Mouse (Mus musculus) lung, adult 18-20 months (tissue): Measurements from ENCODE around the gene Slc22a17.
A peak's percentile ranks its signal among the peaks of the same experiment; 100 is the strongest.

Experiments
- DNase-seq, 2 experiments: peaks; one replicate each; pipeline ENCODE4 v3.0.0; 2022; ENCODE audit warnings: mixed read lengths in 2 of 2

Slc22a17 gene

GRCm38 (mm10) chr14:54938431-54939219, 25.7 kb upstream of the Slc22a17 start:
- DNase-seq, result no peak

- no peak for DNase-seq
Measured at GRCm38 (mm10) chr14:54937361-54938182, 24.6 kb upstream of the Slc22a17 start.

DNA sequence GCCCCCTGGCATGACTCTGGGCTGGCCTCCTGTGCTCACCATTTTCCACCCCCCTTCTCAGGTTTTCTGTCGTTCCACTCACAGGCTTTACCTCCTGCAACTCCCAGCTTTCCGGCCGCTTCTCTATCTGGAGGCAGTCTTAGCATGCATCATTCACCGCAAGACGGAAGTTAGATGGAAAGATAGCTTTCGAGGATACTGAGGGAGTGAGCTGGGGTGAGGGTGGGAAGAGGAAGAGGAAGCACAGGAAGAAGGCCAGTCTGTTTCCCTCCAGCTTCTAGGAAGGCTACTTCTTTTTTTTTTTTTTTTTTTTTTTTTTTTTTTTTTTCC, 23.9 kb upstream of the Slc22a17 start:
- DNase-seq, result no peak

DNA sequence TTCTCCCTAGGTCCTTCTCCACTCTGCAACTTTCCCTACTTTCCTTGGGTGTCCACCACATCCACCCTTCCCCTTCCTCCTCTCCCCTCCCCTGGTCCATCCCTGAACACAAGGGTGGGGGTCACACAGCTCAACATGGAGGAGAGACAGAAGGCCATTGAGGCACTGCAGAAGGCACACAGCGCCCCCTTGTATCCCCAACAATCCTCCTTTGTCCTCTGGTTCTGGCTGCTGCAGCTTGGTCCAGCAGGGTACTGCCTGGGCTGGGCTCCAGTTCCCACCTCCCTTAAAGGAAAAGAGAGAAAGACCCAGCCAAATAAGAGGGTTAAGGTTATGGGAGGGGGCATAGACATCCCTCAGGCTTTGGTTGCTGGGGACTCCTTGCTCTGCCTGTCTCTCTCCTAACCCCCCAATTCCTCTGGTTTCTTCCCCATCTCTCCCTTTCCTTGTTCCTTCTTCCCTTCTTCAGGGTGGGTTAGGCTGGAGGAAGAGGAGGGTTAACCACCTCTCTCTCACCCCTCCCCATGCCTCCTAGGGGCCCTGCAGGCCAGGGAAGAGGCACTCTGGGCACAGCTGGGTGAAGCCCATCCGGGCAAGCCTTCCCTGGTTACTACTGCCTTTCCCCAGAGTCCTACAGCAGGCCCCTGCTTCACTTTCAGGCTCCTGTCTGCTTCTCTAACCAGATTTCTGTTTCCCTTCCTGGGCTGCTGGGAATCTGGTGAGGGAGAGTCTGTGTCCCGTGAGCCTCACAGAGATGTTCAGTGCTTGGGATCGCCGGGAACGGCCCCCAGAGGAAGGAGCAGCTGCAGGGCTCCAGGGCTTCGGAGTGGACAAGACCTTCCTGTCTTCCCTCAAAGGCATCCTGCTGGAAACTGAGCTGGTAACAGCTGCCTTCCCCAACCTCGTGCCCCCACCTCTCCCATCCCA, 23.2 kb upstream of the Slc22a17 start, which contains the start of gene Cmtm5:
Gene Cmtm5, plus strand, starts transcription at position 358 of the 927 bp plus-strand sequence.
- DNase-seq, result no peak

DNA sequence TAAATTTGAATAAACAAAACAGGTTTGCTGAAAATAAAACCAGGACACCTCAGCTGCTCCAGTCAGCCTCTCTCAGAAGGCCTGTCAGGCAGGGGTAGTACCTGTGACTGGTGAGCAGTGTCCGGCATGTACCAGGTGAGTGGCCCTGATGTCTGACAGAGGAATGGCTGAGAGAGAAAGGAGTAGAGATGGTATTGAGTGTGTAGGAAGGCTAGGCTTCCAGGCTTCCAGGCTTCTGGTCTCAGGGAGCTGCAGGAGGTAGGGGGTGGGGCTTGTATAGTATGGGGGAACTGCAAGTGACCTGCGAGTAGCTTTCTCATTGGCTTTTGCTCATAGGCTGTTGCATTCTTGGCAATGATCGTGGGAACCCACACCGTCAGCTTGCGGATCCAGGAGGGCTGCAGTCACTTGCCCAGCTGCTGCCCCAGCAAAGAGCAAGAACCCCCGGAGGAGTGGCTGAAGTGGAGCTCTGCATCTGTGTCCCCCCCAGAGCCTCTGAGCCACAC, 19.8 kb upstream of the Slc22a17 start, which contains the start of gene Il25:
Gene Il25, plus strand, starts transcription at position 51 of the 506 bp plus-strand sequence.
- DNase-seq, result no peak

DNA sequence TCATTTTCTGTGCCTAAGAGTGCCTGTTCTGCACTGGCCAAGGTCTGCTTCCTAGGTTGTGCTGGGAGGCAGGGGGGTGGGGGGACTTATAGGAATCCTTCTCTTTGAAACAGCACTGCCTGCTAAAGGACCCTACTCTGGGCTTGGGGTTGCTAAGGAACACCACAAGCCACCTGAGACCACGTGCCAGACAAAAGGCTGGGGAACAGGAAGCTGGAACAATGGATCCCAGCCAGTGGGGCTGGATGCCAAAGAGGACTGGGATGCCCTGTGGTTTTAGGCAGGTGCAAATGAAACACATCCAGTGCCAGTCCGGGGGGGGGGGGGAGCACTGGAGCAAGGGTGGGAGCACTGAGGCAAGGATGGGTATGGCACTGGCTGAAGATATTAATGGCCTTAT, 17.5 kb upstream of the Slc22a17 start:
- peak; percentile 33 to 69 for DNase-seq

GRCm38 (mm10) chr14:54929801-54930200, 16.9 kb upstream of the Slc22a17 start:
- no peak for DNase-seq

GRCm38 (mm10) chr14:54927296-54927695, 14.4 kb upstream of the Slc22a17 start:
- DNase-seq, result no peak

GRCm38 (mm10) chr14:54926401-54927158, 13.6 kb upstream of the Slc22a17 start:
- peak; percentile 21 to 26 for DNase-seq

DNA sequence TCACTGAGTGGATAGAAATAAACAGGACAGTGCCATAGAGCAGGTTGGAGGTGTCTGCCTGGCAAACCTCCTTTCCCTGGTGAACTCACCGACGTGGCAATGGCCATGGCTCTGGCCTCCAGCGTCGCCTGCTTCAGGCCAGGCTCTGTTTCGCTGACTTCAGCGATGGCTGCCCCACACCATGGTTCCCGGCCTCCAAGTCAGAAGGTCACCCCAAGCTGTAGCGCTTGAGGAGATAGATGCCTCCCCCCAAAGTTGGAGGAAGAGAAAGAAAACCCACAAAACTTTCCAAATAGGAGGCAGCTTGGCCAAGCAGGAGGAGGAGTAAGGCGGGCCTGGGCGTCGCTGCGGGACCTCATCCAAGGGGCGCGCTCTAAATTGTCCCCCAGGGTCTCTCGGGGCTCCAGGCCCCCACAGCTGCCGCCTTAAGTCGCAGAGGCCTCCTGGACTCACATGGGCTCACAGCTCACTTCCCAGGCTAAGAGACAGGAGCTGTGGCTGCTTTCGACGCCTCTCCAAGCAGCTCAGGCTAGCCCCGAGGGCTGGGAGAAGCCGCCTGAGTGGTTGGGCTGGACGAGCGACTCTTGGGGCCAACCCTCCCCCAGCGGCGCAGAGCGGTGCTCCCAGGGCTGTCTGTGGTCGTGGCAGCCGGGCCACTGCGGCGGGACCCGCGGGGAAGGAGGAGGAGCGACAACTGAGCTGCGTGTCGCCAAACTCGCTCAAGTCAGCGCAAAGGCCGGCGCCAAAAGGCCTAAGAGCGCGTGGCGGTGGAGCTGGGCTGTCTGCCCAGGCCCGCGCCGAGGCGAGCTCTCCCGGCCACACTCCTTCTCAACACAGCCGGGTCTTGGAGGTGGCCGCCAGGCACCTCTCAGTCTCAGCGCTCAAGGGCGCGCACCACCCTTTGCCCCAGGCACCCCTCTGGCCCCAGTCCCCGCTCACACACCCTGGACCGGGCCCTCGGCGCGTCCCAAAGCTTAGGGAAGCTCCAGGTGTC, 12.7 kb upstream of the Slc22a17 start, which contains the start of gene Efs:
Gene Efs, minus strand, starts transcription at position 778 of the 994 bp plus-strand sequence.
- DNase-seq, result peak; percentile 41 to 57

- peak; percentile 52 to 53 for DNase-seq
Measured at GRCm38 (mm10) chr14:54924641-54925348, 11.9 kb upstream of the Slc22a17 start.

GRCm38 (mm10) chr14:54920076-54920685, 7.2 kb upstream of the Slc22a17 start:
- no peak for DNase-seq

DNA sequence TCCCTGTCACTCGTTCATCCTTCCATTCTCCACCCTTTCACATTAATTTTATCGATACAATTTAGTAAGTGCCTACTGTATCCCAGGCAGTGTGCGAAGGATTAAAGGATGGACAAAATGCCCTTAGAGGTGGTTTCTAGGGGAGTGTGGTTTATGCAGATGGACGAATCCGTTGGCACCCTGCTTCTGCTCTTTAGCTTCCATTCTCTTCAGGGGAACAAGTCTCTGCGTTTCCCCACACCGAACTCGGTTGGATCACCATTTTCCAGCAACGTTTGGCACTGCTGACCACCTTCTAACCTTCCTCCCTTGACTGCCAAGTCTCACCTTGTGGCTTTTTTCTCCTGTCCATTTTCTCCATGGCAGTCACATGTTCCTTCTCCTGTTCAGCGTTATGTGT, 411 bp upstream of the Slc22a17 start:
- no peak for DNase-seq

- no peak for DNase-seq
Measured at GRCm38 (mm10) chr14:54912109-54912850, 652 bp downstream of the Slc22a17 start.

GRCm38 (mm10) chr14:54908682-54909081, 4.2 kb downstream of the Slc22a17 start:
- DNase-seq, result no peak

DNA sequence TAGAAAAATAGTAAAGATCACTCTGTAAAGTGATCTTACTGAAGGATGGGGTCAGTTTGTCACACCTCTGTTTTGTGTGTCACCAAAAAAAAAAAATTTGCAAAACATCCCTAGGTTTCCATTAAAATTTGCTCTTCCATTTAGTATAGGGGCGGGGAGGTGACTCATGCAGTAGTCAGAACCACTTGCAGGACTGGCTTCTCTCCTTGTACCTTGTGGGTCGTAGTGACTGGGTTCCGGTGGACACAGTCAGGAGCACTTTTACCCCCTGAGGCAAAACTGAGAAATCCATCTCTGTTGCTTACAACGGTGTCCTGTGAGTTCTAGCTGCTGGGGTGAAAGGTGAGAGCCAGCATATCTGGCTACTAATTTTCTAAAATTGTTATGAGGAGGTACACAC, 9.3 kb downstream of the Slc22a17 start:
- DNase-seq, result no peak

DNA sequence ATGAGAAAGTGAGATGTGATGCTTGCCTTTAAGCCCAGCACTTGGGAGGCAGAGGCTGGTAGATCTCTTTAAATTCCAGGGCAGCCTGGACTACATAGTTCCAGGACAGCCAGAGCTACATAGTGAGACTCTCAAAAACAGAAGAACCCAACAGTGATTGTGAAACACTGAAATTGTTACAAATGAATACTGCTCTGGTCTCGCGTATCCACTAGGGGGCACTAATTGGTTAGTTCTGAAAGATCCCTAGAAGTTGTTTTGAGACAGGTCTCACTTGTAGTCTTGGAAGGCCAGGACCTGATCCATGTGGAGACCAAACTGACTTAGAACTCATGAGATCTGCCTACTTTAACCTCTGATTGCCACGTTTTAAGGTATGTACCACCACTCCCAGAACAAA, 12.5 kb downstream of the Slc22a17 start:
- DNase-seq, result peak; percentile 70 to 79

DNA sequence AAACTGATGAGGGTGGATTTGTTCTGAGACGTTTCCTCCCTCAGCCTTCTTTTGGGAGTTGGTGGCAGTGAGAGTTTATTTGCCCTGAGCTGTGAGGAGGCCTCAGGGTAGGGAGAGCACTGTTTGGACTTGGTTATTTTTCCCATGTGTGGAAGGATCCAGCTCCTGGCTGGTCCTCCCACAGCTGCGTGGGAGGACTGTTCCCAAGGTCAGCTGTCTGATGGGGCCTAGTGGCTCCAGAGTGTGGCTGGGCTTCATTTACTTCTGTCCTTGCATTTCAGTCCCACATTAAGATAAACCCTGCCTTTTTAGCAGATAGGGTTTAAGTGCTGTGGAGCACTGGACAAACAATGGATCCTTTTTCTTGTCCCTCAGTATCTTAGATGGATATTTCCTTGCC, 15.5 kb downstream of the Slc22a17 start:
- DNase-seq, result no peak
